Mouse (Mus musculus) gonadal fat pad, adult 2 months (tissue): ENCODE measurements around the gene Mical3. TPM values are rescaled to one million over a fixed set of nuclear protein-coding genes. Genes with fewer than 3 reads are reported as not detected.

Source experiments
- DNase-seq: peaks from one replicate; pipeline ENCODE4 v3.0.0-alpha.2; 2012; ENCODE audit warnings: low read depth
- polyA plus RNA-seq: library from polyadenylated mRNA; depleted of rRNA; stranded (reverse); fragments of >200 nt; gene quantifications from 2 replicates; pipeline ENCODE4 v1.2.3, GENCODE M21; 2012

The Mical3 gene
- polyA plus RNA-seq, 1 experiment, result 42.2 TPM

GRCm38 (mm10) chr6:121014339-121014738 lies 116.5 kb downstream of the Mical3 start:
- DNase-seq, result no peak

GRCm38 (mm10) chr6:121013750-121014149 lies 117.0 kb downstream of the Mical3 start:
- DNase-seq, result no peak

GRCm38 (mm10) chr6:121011709-121012108 lies 119.1 kb downstream of the Mical3 start:
- DNase-seq, result no peak

- no peak for DNase-seq
These were observed 121.1 kb downstream of the Mical3 start for GRCm38 (mm10) chr6:121009651-121010050.

GRCm38 (mm10) chr6:121004959-121005358 lies 125.8 kb downstream of the Mical3 start:
- DNase-seq, result no peak

- no peak for DNase-seq
These were observed 127.8 kb downstream of the Mical3 start for GRCm38 (mm10) chr6:121002952-121003351.

GRCm38 (mm10) chr6:120999860-121000526 lies 130.8 kb downstream of the Mical3 start:
- no peak for DNase-seq

GRCm38 (mm10) chr6:120999087-120999486 lies 131.7 kb downstream of the Mical3 start:
- DNase-seq, result no peak

GRCm38 (mm10) chr6:120996607-120997006 lies 134.2 kb downstream of the Mical3 start:
- no peak for DNase-seq

GRCm38 (mm10) chr6:120995541-120995940 lies 135.3 kb downstream of the Mical3 start:
- no peak for DNase-seq

GRCm38 (mm10) chr6:120991857-120992256 lies 138.9 kb downstream of the Mical3 start:
- no peak for DNase-seq

GRCm38 (mm10) chr6:120987571-120988084 lies 143.2 kb downstream of the Mical3 start:
- DNase-seq, result no peak

GRCm38 (mm10) chr6:120987164-120987563 lies 143.6 kb downstream of the Mical3 start:
- no peak for DNase-seq

- no peak for DNase-seq
These were observed 144.6 kb downstream of the Mical3 start for GRCm38 (mm10) chr6:120986172-120986571.

- no peak for DNase-seq
These were observed 148.5 kb downstream of the Mical3 start for GRCm38 (mm10) chr6:120982314-120982713.

- DNase-seq, result no peak
These were observed 149.3 kb downstream of the Mical3 start for GRCm38 (mm10) chr6:120981537-120981936.

- DNase-seq, result no peak
These were observed 152.7 kb downstream of the Mical3 start for GRCm38 (mm10) chr6:120978019-120978621.

GRCm38 (mm10) chr6:120976991-120977390 lies 153.8 kb downstream of the Mical3 start:
- DNase-seq, result no peak

GRCm38 (mm10) chr6:120976097-120976496 lies 154.7 kb downstream of the Mical3 start:
- no peak for DNase-seq

- DNase-seq, result no peak
These were observed 158.8 kb downstream of the Mical3 start for GRCm38 (mm10) chr6:120971797-120972590.

- DNase-seq, result no peak
These were observed 159.6 kb downstream of the Mical3 start for GRCm38 (mm10) chr6:120970939-120971796.

GRCm38 (mm10) chr6:120965814-120966213 lies 165.0 kb downstream of the Mical3 start:
- no peak for DNase-seq
